Mouse (Mus musculus): ENCODE results near the gene 4930558K02Rik.

4930558K02Rik gene

GRCm38 (mm10) chr1:161998781-161999180, 19.3 kb upstream of the 4930558K02Rik start:
- no peak for DNase-seq (ENCODE audit: extremely low read depth, low read depth, low spot score)

- no peak for DNase-seq (ENCODE audit: extremely low read depth, low read depth, low spot score)
Observed at GRCm38 (mm10) chr1:161992389-161992788, 13.0 kb upstream of the 4930558K02Rik start.

GRCm38 (mm10) chr1:161991846-161992245, 12.4 kb upstream of the 4930558K02Rik start:
- no peak for DNase-seq (ENCODE audit: extremely low read depth, low read depth, low spot score)

GRCm38 (mm10) chr1:161990684-161991578, 11.5 kb upstream of the 4930558K02Rik start:
- DNase-seq (ENCODE audit: extremely low read depth, low read depth, low spot score), result no peak

GRCm38 (mm10) chr1:161983979-161984566, 4.6 kb upstream of the 4930558K02Rik start:
- DNase-seq (ENCODE audit: extremely low read depth, low read depth, low spot score), result no peak

- no peak for DNase-seq (ENCODE audit: extremely low read depth, low read depth, low spot score)
Observed at GRCm38 (mm10) chr1:161983451-161983850, 4.0 kb upstream of the 4930558K02Rik start.

- no peak for DNase-seq (ENCODE audit: extremely low read depth, low read depth, low spot score)
Observed at GRCm38 (mm10) chr1:161980626-161981298, 1.3 kb upstream of the 4930558K02Rik start.

- no peak for DNase-seq (ENCODE audit: extremely low read depth, low read depth, low spot score)
Observed at GRCm38 (mm10) chr1:161980046-161980445, 610 bp upstream of the 4930558K02Rik start.

- no peak for DNase-seq (ENCODE audit: extremely low read depth, low read depth, low spot score)
Observed at GRCm38 (mm10) chr1:161978173-161978700, 1.2 kb downstream of the 4930558K02Rik start.

- DNase-seq (ENCODE audit: extremely low read depth, low read depth, low spot score), result no peak
Observed at GRCm38 (mm10) chr1:161977331-161977730, 2.1 kb downstream of the 4930558K02Rik start.

- DNase-seq (ENCODE audit: extremely low read depth, low read depth, low spot score), result peak; percentile 30
Observed at GRCm38 (mm10) chr1:161976255-161977182, 2.9 kb downstream of the 4930558K02Rik start.

GRCm38 (mm10) chr1:161972233-161972632, 7.2 kb downstream of the 4930558K02Rik start:
- no peak for DNase-seq (ENCODE audit: extremely low read depth, low read depth, low spot score)

GRCm38 (mm10) chr1:161970874-161971273, 8.6 kb downstream of the 4930558K02Rik start:
- DNase-seq (ENCODE audit: extremely low read depth, low read depth, low spot score), result no peak

- DNase-seq (ENCODE audit: extremely low read depth, low read depth, low spot score), result peak; percentile 30
Observed at GRCm38 (mm10) chr1:161968589-161969407, 10.6 kb downstream of the 4930558K02Rik start, which contains the start of gene Pigc. Gene Pigc (plus strand): TSS chr1:161969186.

GRCm38 (mm10) chr1:161967936-161968335, 11.5 kb downstream of the 4930558K02Rik start:
- no peak for DNase-seq (ENCODE audit: extremely low read depth, low read depth, low spot score)

GRCm38 (mm10) chr1:161962465-161963377, 16.7 kb downstream of the 4930558K02Rik start:
- DNase-seq (ENCODE audit: extremely low read depth, low read depth, low spot score), result no peak

- no peak for DNase-seq (ENCODE audit: extremely low read depth, low read depth, low spot score)
Observed at GRCm38 (mm10) chr1:161957964-161958950, 21.2 kb downstream of the 4930558K02Rik start.
